Mouse (Mus musculus) liver, embryonic 11.5 days (tissue): ENCODE measurements around the gene Ppm1j. TPM values are rescaled to one million over a fixed set of nuclear protein-coding genes. Genes with fewer than 3 reads are reported as not detected.

Experiments used
- ATAC-seq: fragments of 200-750 bp; cut with Nextera tagmentation; replicated peaks from 2 replicates; pipeline ENCODE4 v1.8.0; 2017; ENCODE audit warnings: moderate number of reproducible peaks, mild to moderate bottlenecking, moderate TSS enrichment, moderate library complexity; ENCODE audit not compliant: low FRiP score
- DNase-seq: peaks from one replicate; pipeline ENCODE4 v3.0.0-alpha.2; 2017; ENCODE audit warnings: low spot score
- H3K27ac ChIP-seq: fragments of 300-500 bp; sonication (generic); 2 replicates; pipeline ENCODE4 v1.5.1; 2014; ENCODE audit warnings: mild to moderate bottlenecking, low read depth, low read length, control low read depth
- H3K27me3 ChIP-seq: fragments of 300-500 bp; sonication (generic); replicated peaks from 2 replicates; pipeline ENCODE4 v1.6.1; 2014; ENCODE audit warnings: low read length, mixed read lengths; ENCODE audit not compliant: control insufficient read depth, insufficient read depth
- H3K36me3 ChIP-seq: fragments of 300-500 bp; sonication (generic); 2 replicates; pipeline ENCODE4 v1.6.1; 2014; ENCODE audit warnings: mild to moderate bottlenecking, low read length, moderate library complexity, mixed read lengths; ENCODE audit not compliant: control insufficient read depth, insufficient read depth
- H3K4me1 ChIP-seq: fragments of 300-500 bp; sonication (generic); replicated peaks from 2 replicates; pipeline ENCODE4 v1.6.1; 2014; ENCODE audit warnings: low read length, mixed read lengths; ENCODE audit not compliant: control insufficient read depth, insufficient read depth
- H3K4me2 ChIP-seq: fragments of 300-500 bp; sonication (generic); 2 replicates; pipeline ENCODE4 v1.6.1; 2014; ENCODE audit warnings: mild to moderate bottlenecking, control low read depth, moderate library complexity
- H3K4me3 ChIP-seq: fragments of 300-500 bp; sonication (generic); 2 replicates; pipeline ENCODE4 v1.5.1; 2014; ENCODE audit warnings: low read depth, low read length, control low read depth
- H3K9ac ChIP-seq: fragments of 300-500 bp; sonication (generic); 2 replicates; pipeline ENCODE4 v1.6.1; 2014; ENCODE audit warnings: low read depth, low read length, control low read depth
- H3K9me3 ChIP-seq: fragments of 300-500 bp; sonication (generic); 2 replicates; pipeline ENCODE4 v1.6.1; 2016; ENCODE audit warnings: low read length, inconsistent platforms, mixed read lengths; ENCODE audit not compliant: control insufficient read depth
- WGBS: fragments of 180-500 bp; shearing (Covaris S2); extraction: QIAGEN DNeasy Blood & Tissue Kit; methylation state at CpG from one replicate; pipeline ENCODE4 v1.1.7; 2014; 5-methylcytosine and 5-hydroxymethylcytosine counted together
- polyA plus RNA-seq: library from polyadenylated mRNA; unstranded; fragments of >200 nt; fragmentation: Nextera tagmentation; extraction: Ambion mirVana; gene quantifications from 2 replicates; pipeline ENCODE4 v1.2.1, GENCODE M21; 2014

Ppm1j gene
- polyA plus RNA-seq, 1 experiment from 2014 or later, result 1.9 TPM

DNA sequence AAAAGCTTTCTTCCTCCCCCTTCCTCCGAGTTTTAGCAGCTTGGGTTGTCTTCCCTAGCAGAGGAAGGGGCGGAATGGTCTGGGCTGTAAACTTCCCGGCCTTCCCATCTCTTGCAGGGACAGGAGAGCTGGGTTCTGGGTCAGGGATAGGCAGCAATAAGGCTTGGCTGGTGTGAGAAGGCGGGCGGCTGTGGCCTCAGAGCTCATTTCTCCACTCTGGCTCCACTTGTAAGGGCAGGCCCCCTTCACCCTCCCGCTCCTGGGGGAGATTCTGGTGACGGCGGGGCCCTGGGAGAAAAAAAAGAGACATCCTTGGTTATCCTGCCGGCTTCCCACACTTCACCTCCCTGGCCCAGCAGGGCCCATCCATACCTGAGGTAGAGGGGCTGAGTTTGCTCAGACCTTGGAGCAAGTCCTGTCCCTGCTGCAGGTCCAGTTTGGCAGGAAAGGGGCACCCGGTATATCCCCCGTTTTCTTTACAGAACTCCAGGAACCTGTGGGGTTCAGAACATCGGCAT is 14.2 kb downstream of the Ppm1j start:
- Histone ChIP-seq H3K27ac (peak overlapping the region; percentile 44; the same call in 1 of the 2 replicates), H3K27me3 (no peaks in the 10 kb centered on the region), H3K9ac (no peak overlapping the region), H3K4me2 (no peak overlapping the region; the same call in 1 of the 2 replicates), H3K9me3 (no peaks in the 10 kb centered on the region), H3K4me3 (no peak overlapping the region), H3K36me3 (peaks cover 17% of the 10 kb centered on the region), H3K4me1 (peaks cover 38% of the 10 kb centered on the region)
- WGBS, result 57% methylated on average over 12 of the region's 12 CpGs
- no peak for ATAC-seq
- no peak for DNase-seq

DNA sequence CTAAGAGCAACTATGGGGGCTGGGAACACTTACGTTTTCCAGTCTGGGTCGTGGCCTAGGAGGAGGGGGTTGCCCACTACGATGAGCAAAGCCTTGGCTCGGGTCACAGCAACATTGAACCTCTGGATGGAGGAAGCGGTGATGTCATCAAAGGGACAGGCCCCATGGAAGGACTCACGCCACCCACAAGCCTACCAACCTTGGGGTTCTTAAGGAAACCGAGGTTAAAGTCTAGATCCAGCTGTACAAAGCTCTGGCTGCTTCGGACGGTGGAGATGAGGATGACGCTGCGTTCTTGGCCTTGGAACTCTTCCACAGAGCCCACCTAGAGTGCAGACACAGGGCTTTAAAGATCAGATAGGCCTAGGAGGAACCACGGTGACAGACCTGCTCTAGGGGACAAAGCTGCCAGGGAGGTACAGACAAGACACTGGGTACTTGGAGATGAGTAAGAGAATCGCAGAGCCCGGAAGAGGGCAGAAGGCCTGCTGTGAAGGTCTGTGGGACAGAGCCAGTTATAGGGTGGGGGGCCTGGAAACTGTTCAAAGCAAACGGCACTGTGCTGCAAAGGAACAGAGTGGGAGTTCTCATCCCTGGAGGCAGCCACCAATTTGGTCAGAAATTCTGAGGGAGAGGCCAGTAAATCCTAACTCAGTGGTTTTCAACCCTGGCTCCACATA is 14.9 kb downstream of the Ppm1j start:
- Histone ChIP-seq H3K4me2 (no peak overlapping the region), H3K4me3 (no peak overlapping the region), H3K27ac (no peak overlapping the region; the same call in 1 of the 2 replicates), H3K9ac (no peak overlapping the region), H3K4me1 (peaks cover 31% of the 10 kb centered on the region), H3K9me3 (no peaks in the 10 kb centered on the region), H3K36me3 (peaks cover 20% of the 10 kb centered on the region), H3K27me3 (no peaks in the 10 kb centered on the region)
- no peak for ATAC-seq
- DNase-seq, result no peak
- WGBS, result 75% methylated on average over 15 of the region's 15 CpGs

DNA sequence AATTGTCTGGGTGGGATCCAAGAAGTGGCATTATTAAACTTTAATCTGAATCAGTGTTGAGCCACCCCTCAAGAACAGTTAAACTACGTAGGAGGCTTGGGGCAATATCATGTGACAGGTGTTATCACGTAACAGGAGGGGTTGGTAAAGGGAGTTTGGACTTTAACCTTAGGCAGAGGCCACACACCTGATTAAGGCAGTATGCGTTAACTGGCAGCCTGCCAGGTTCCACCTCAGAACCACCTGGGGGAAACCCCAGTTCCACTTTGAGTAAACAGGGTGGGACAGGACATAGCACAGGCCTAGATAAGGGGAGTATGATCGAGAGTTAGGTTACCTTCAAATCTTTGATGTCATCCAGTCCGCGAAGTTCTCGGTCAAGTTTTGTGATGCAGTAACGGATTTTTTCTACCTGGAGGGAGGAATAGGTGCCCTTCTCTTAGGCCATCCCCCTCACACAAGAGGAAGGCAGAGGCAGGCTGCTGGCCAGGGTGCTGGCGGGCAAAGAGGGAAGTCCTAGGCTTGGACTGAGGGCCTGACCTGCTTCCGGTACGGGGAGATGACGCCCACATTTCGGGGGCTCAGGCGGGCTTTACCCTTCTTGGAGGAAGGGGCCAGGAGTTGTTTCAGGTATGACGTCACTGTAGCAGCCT is 15.7 kb downstream of the Ppm1j start:
- DNase-seq (no peak), ATAC-seq (peak; percentile 44)
- Histone ChIP-seq H3K27me3 (no peaks in the 10 kb centered on the region), H3K27ac (no peak overlapping the region), H3K9ac (no peak overlapping the region), H3K36me3 (peaks cover 26% of the 10 kb centered on the region), H3K9me3 (no peaks in the 10 kb centered on the region), H3K4me1 (peaks cover 29% of the 10 kb centered on the region), H3K4me3 (no peak overlapping the region), H3K4me2 (no peak overlapping the region)
- 74% methylated on average over 15 of the region's 15 CpGs for WGBS

DNA sequence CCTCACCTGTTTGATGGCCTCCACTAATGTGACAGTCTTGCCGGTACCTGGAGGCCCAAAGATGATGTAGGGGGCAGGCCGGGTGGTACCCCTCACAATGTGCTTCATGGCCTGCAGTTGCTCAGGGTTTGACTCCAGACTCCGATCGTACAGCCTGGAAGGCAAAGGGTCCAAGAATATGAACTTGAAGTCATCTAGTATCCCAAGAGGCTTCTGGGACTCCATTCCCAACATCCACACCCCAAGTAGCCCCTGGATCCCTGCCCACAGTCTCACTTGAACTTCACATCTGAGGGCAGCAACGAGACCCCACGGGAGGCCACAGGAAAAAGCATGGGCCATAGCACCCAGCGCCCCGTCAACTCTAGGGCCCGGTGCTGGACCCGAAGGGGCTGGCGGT is 19.8 kb downstream of the Ppm1j start:
- WGBS, result 94% methylated on average over 11 of the region's 11 CpGs
- H3K36me3 ChIP-seq, result peaks cover 26% of the 10 kb centered on the region
- H3K4me3 ChIP-seq, result no peak overlapping the region
- no peak overlapping the region for H3K9ac ChIP-seq
- no peak overlapping the region for H3K4me2 ChIP-seq
- H3K27ac ChIP-seq, result no peak overlapping the region
- no peak for DNase-seq
- ATAC-seq, result no peak
- H3K9me3 ChIP-seq, result no peaks in the 10 kb centered on the region
- H3K27me3 ChIP-seq, result no peaks in the 10 kb centered on the region
- H3K4me1 ChIP-seq, result peaks cover 3% of the 10 kb centered on the region

DNA sequence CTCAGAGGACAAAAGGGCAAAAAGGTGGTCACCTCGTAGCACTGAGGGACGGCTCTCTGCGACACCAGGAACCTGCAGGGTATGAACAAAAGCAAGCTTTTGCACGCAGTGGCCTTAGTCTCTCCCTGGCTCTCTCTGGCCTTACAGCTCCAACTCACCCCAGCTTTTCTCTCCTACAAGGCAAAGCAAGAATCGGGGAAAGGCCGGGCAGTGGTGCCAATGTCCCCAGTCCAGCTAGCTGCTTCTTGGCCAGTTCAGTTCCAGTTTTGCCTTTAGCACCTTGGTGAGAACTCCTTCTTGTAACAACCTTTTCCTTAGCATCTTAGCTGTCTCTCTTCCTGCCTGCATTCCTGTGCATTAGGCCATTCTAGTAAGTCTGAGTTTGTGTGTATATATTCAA is 20.6 kb downstream of the Ppm1j start:
- H3K27ac ChIP-seq, result no peak overlapping the region
- 89% methylated on average over 6 of the region's 6 CpGs for WGBS
- no peak for DNase-seq
- no peak overlapping the region for H3K9ac ChIP-seq
- no peak overlapping the region for H3K4me2 ChIP-seq
- ATAC-seq, result no peak
- H3K36me3 ChIP-seq, result peaks cover 24% of the 10 kb centered on the region
- no peaks in the 10 kb centered on the region for H3K4me1 ChIP-seq
- no peaks in the 10 kb centered on the region for H3K9me3 ChIP-seq
- no peaks in the 10 kb centered on the region for H3K27me3 ChIP-seq
- H3K4me3 ChIP-seq, result no peak overlapping the region

DNA sequence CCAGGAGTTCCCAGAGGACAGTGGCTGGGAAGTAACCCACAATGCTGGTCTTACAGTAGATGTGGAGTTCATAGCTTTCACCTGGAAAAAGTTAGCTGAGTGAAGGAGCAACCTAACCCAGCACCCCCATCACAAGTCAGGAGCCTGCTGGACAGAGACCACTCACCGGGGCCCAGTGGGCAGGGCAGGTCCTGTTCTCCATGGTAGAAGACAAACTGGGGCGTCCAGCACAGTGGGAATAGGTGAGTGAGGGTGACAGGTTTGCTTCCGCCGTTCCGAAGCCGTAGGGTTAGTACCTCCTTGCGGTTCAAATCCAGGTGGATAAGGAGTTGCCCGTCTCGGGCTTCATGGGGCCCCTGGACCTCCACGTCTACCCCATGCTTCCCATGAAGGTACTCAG is 23.5 kb downstream of the Ppm1j start:
- no peak overlapping the region for H3K9ac ChIP-seq
- H3K4me2 ChIP-seq, result no peak overlapping the region
- H3K9me3 ChIP-seq, result no peaks in the 10 kb centered on the region
- DNase-seq (no peak), ATAC-seq (no peak)
- H3K27ac ChIP-seq, result no peak overlapping the region
- no peaks in the 10 kb centered on the region for H3K4me1 ChIP-seq
- H3K27me3 ChIP-seq, result no peaks in the 10 kb centered on the region
- peaks cover 16% of the 10 kb centered on the region for H3K36me3 ChIP-seq
- WGBS, result 93% methylated on average over 10 of the region's 10 CpGs
- no peak overlapping the region for H3K4me3 ChIP-seq

DNA sequence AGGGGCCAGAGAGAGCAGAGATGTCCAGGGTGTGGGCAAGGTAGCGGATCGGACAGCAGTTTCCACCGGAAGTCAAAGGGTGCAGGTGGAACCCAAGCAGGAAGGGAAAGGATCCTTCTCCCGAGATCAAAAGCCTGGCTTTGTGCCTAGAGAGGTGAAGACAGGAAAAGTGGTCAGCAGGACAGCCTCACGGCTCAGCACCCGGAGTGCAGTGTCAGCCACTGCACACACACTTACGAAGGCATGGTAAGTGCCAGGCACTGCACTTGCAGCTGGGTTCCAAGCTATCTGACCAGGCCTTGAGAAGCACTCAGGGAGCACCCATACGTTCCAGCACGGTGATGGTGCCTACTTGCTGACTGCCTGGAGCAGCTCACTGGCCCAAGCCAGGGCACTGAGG is 24.7 kb downstream of the Ppm1j start:
- H3K27ac ChIP-seq, result no peak overlapping the region
- H3K9me3 ChIP-seq, result no peaks in the 10 kb centered on the region
- H3K4me2 ChIP-seq, result no peak overlapping the region
- 83% methylated on average over 9 of the region's 9 CpGs for WGBS
- H3K4me1 ChIP-seq, result no peaks in the 10 kb centered on the region
- H3K9ac ChIP-seq, result no peak overlapping the region
- H3K4me3 ChIP-seq, result no peak overlapping the region
- DNase-seq (no peak), ATAC-seq (no peak)
- peaks cover 13% of the 10 kb centered on the region; the same call in 1 of the 2 replicates for H3K36me3 ChIP-seq
- H3K27me3 ChIP-seq, result no peaks in the 10 kb centered on the region

DNA sequence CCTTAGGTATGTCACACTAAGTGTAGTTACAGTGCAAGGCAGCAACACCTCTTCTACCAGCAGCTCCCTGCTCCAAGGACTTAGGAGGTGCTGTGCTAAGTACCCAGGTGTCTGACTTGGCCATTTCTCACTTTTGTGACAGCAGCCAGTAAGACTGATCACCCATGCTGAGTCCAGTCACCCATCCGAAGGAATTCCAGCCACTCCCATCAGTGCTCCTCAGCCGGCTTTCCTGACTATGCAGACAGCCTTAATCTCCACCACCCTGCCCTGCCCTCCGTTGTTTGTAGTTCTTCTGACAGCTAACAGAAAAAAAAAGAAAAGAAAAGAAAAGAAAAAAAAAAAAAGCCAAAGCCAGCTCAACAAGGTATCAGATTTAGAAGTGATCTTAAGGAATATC is 30.9 kb downstream of the Ppm1j start:
- Histone ChIP-seq H3K4me2 (no peak overlapping the region), H3K27ac (no peak overlapping the region), H3K9ac (no peak overlapping the region), H3K27me3 (no peaks in the 10 kb centered on the region), H3K36me3 (peaks cover 2% of the 10 kb centered on the region; the same call in 1 of the 2 replicates), H3K9me3 (no peaks in the 10 kb centered on the region), H3K4me1 (peaks cover 3% of the 10 kb centered on the region), H3K4me3 (no peak overlapping the region)
- no peak for ATAC-seq
- WGBS, result 54% methylated on average over 3 of the region's 3 CpGs
- DNase-seq, result no peak

DNA sequence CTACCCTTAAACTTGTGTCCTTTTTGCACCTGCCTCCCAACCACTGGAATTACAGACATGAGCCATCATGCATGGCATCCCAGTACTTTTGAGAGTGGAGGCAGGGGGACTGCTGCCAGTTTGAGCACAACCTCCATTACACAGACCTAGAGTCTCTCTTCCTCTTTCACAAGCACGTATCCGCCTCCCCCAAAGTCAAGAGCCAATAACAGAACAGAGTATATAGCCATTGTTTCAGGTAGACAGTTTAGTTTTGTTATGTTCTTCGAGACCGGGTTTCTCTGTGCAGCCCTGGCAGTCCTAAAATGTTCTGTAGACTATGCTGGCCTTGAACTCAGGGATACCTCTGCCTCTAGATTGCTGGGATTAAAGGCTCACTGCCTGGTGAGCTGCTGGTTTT is 31.4 kb downstream of the Ppm1j start:
- Histone ChIP-seq H3K4me3 (no peak overlapping the region), H3K9ac (no peak overlapping the region), H3K27me3 (no peaks in the 10 kb centered on the region), H3K27ac (no peak overlapping the region), H3K36me3 (peaks cover 2% of the 10 kb centered on the region; the same call in 1 of the 2 replicates), H3K9me3 (no peaks in the 10 kb centered on the region), H3K4me1 (peaks cover 6% of the 10 kb centered on the region), H3K4me2 (no peak overlapping the region)
- DNase-seq, result no peak
- WGBS, result 88% methylated on average over 4 of the region's 4 CpGs
- no peak for ATAC-seq
